Mouse (Mus musculus) central nervous system, embryonic 14 days (tissue): Measurements from ENCODE around the gene Eif5a2. TPM values are rescaled to one million over a fixed set of nuclear protein-coding genes. Genes with fewer than 3 reads are reported as not detected.

ENCODE experiments used
- polyA plus RNA-seq: library from polyadenylated mRNA; depleted of rRNA; stranded (reverse); fragments of >200 nt; gene quantifications from 2 replicates; pipeline ENCODE4 v1.2.3, GENCODE M21; 2012; rRNA removed

Eif5a2 gene
- 6.1 and 6.9 TPM in 2 replicates for polyA plus RNA-seq

DNA sequence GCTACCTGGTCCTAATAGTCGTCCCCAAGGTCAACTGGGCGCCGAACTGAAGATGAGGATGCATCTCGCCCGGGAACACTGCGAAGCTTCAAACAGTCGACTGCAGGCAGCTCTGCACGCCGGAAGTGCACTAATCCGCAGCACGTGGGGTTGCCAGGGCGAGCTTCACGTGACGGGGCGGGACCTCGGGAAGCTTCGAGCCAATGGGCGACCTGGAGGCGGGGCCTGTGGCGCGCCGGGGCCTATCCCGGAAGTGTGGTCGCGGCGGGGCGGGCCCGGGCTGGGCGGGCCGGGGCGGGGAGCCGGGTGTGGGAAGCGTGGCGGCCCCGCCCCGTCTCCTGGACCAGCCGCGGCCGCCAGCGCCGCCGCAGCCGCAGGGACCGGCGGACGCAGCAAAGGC lies at the start of gene Eif5a2:
Gene Eif5a2, plus strand, starts transcription at position 283 of the 400 bp plus-strand sequence.

GRCm38 (mm10) chr3:28805301-28806097 lies 24.4 kb downstream of the Eif5a2 start, which contains the start of gene Rpl22l1:
TSS of gene Rpl22l1 (plus strand) at chr3:28805436.

Other genes starting within 250 kb of the Eif5a2 start
- 0.04 and 0.08 TPM in 2 replicates for gene Slc2a2, start 83.4 kb upstream of the Eif5a2 start, polyA plus RNA-seq
- gene Rpl22l1, start 24.2 kb downstream of the Eif5a2 start, polyA plus RNA-seq, result 211 and 216 TPM in 2 replicates
- gene Gm1527, start 111.3 kb downstream of the Eif5a2 start, polyA plus RNA-seq, result not detected in 2 replicates